Mouse (Mus musculus) cerebellum, adult 2 months (tissue): ENCODE data around the gene Cers6.

Source experiments
- CTCF ChIP-seq: fragments of 200-500 bp; IDR thresholded peaks from 2 replicates; pipeline ENCODE4 v1.5.1; 2011; ENCODE audit warnings: low read depth, mild to moderate bottlenecking, control low read depth, low read length, moderate library complexity, borderline replicate concordance; ENCODE audit not compliant: insufficient read depth
- POLR2A ChIP-seq: fragments of 200-500 bp; IDR thresholded peaks from 2 replicates; pipeline ENCODE4 v1.6.1; 2011; ENCODE audit warnings: low read length, control low read depth, borderline replicate concordance; ENCODE audit not compliant: insufficient read depth

DNA sequence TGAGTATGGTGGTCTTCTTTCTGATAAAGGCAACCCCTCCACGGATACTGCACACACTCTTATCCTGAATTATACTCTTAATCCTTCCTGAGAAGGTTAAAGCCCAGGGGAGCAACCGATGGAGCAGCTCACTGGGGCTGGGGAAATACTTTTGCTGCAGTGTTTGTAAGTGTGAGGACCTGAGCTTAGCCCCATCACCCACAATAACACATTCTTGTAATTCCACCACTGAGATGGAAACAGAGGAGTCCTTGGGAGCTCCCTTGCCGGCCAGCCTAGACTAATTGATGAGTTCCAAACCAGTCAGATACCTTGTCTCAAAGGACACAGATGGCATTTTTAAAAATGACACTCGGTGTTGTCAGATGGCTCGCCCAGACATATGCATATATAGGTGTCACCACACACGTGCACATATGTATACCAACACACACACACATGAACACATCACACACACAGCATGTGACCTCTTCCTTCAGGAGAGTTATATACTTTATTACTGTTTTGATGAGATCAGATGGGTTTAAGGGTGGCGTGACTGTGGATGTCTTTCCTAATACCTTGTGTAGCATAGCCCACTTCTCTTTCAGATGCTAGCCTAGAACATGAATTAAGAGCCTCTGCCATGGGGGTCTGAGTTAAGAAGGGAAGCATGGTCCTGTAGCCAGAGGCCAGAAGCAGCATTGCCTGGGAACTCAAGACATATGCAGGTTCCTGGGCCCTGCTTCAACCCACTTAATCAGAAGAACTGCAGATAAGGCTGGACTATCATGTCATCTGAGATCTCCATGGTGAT is 210.4 kb downstream of the Cers6 start:
- TF ChIP-seq POLR2A (no peak), CTCF (no peak)
